Mouse (Mus musculus) liver, adult 2 months (tissue): ENCODE measurements at regions not wholly inside any gene's neighbourhood (a gene's known extent, or its start where the extent isn't known, plus 50 kb on each side); places are given as distances from the start of the nearest gene placed in this dataset.
"Not testable (repeated sequence)": the region's sequence is repeated elsewhere in the genome, so short reads cannot be mapped to it uniquely, and the experiment has no call there.

Experiments used
- CTCF ChIP-seq: fragments of 200-500 bp; IDR thresholded peaks from 2 replicates; pipeline ENCODE4 v1.5.1; 2011; ENCODE audit warnings: low read depth, low read length, control low read depth
- POLR2A ChIP-seq: fragments of 200-500 bp; IDR thresholded peaks from 2 replicates; pipeline ENCODE4 v1.6.1; 2011; ENCODE audit warnings: low read length, control low read depth; ENCODE audit not compliant: insufficient read depth; ENCODE audit errors: extremely low read depth

DNA sequence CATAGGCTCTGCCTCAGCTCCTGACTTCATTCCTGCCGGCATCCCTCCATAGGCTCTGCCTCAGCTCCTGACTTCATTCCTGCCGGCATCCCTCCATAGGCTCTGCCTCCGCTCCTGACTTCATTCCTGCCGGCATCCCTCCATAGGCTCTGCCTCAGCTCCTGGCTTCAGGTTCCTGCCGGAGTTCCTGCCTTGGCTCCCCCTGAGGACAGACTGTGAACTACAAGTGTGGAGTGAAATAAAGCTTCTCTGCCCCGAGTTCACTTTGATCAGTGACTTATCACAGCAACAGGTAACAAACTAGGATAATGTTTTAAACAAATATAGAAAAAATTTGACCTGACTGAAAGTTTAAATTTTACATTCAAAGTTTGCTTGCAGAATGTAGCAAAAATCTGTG, 348.5 kb downstream of the Abcc12 start:
- peak; percentile 44; the same call in 1 of the 2 replicates for TF ChIP-seq CTCF
- TF ChIP-seq POLR2A: not testable (repeated sequence)
